Mouse (Mus musculus) kidney, postnatal 14 days (tissue): Measurements from ENCODE around the gene Gga2.

ENCODE experiments used
- DNase-seq: peaks from one replicate; pipeline ENCODE4 v3.0.0; 2022; ENCODE audit warnings: mixed read lengths

Gene Gga2

GRCm38 (mm10) chr7:122020667-122021354, at the start of gene Gga2:
TSS of gene Gga2 (minus strand) at chr7:122021222.
- peak; percentile 94 for DNase-seq

- DNase-seq, result peak; percentile 12
These were observed 46.7 kb upstream of the Gga2 start for GRCm38 (mm10) chr7:122067517-122068381.

GRCm38 (mm10) chr7:122066945-122067516, 46.0 kb upstream of the Gga2 start, which contains the start of the genes Ubfd1 and Ears2:
TSS of gene Ubfd1 (plus strand) at chr7:122067175.
TSS of gene Ears2 (minus strand) at chr7:122067263.
- peak; percentile 96 for DNase-seq

- no peak for DNase-seq
These were observed 45.3 kb upstream of the Gga2 start for GRCm38 (mm10) chr7:122066102-122066944.

- no peak for DNase-seq
These were observed 44.6 kb upstream of the Gga2 start for GRCm38 (mm10) chr7:122065656-122066055.

GRCm38 (mm10) chr7:122056633-122057032, 35.6 kb upstream of the Gga2 start:
- no peak for DNase-seq

GRCm38 (mm10) chr7:122050834-122051233, 29.8 kb upstream of the Gga2 start:
- DNase-seq, result peak; percentile 55

GRCm38 (mm10) chr7:122048191-122048590, 27.2 kb upstream of the Gga2 start:
- no peak for DNase-seq

- DNase-seq, result no peak
These were observed 25.8 kb upstream of the Gga2 start for GRCm38 (mm10) chr7:122046813-122047212.

GRCm38 (mm10) chr7:122045711-122046110, 24.7 kb upstream of the Gga2 start:
- no peak for DNase-seq

- DNase-seq, result peak; percentile 61
These were observed 24.2 kb upstream of the Gga2 start for GRCm38 (mm10) chr7:122045181-122045634.

- no peak for DNase-seq
These were observed 23.1 kb upstream of the Gga2 start for GRCm38 (mm10) chr7:122044106-122044505.

- DNase-seq, result peak; percentile 20
These were observed 13.3 kb upstream of the Gga2 start for GRCm38 (mm10) chr7:122034348-122034747.

- DNase-seq, result no peak
These were observed 12.3 kb upstream of the Gga2 start for GRCm38 (mm10) chr7:122033371-122033770.

- DNase-seq, result peak; percentile 61
These were observed 1.1 kb upstream of the Gga2 start for GRCm38 (mm10) chr7:122022131-122022530.

GRCm38 (mm10) chr7:122020273-122020666, 752 bp downstream of the Gga2 start:
- DNase-seq, result no peak

- no peak for DNase-seq
These were observed 2.0 kb downstream of the Gga2 start for GRCm38 (mm10) chr7:122018978-122019377.

GRCm38 (mm10) chr7:122018247-122018646, 2.8 kb downstream of the Gga2 start:
- DNase-seq, result no peak

GRCm38 (mm10) chr7:122015734-122016133, 5.3 kb downstream of the Gga2 start:
- peak; percentile 43 for DNase-seq

GRCm38 (mm10) chr7:122015105-122015504, 5.9 kb downstream of the Gga2 start:
- peak; percentile 49 for DNase-seq

- no peak for DNase-seq
These were observed 8.1 kb downstream of the Gga2 start for GRCm38 (mm10) chr7:122012949-122013348.

- DNase-seq, result no peak
These were observed 8.7 kb downstream of the Gga2 start for GRCm38 (mm10) chr7:122012370-122012769.
